Mouse (Mus musculus) kidney, embryonic 15.5 days (tissue): ENCODE measurements around the gene Ubr1. TPM values are rescaled to one million over a fixed set of nuclear protein-coding genes. Genes with fewer than 3 reads are reported as not detected.
"Not testable (repeated sequence)": the region's sequence is repeated elsewhere in the genome, so short reads cannot be mapped to it uniquely, and the experiment has no call there.

Experiments
- ATAC-seq: fragments of 200-750 bp; cut with Nextera tagmentation; replicated peaks from 2 replicates; pipeline ENCODE4 v1.8.0; 2017; ENCODE audit warnings: moderate TSS enrichment; ENCODE audit not compliant: low FRiP score
- H3K27ac ChIP-seq: fragments of 300-500 bp; sonication (generic); 2 replicates; pipeline ENCODE4 v1.5.1; 2015; ENCODE audit warnings: mild to moderate bottlenecking, inconsistent platforms
- H3K27me3 ChIP-seq: fragments of 300-500 bp; sonication (generic); 2 replicates; pipeline ENCODE4 v1.6.1; 2015; ENCODE audit warnings: inconsistent platforms
- H3K36me3 ChIP-seq: fragments of 300-500 bp; sonication (generic); 2 replicates; pipeline ENCODE4 v1.6.1; 2015; ENCODE audit warnings: inconsistent platforms
- H3K4me1 ChIP-seq: fragments of 300-500 bp; sonication (generic); 2 replicates; pipeline ENCODE4 v1.6.1; 2015; ENCODE audit warnings: inconsistent platforms
- H3K4me2 ChIP-seq: fragments of 300-500 bp; sonication (generic); 2 replicates; pipeline ENCODE4 v1.6.1; 2015; ENCODE audit warnings: moderate library complexity, mild to moderate bottlenecking, inconsistent platforms
- H3K4me3 ChIP-seq: fragments of 300-500 bp; sonication (generic); replicated peaks from 2 replicates; pipeline ENCODE4 v1.5.1; 2015; ENCODE audit warnings: mild to moderate bottlenecking, inconsistent platforms
- H3K9ac ChIP-seq: fragments of 300-500 bp; sonication (generic); 2 replicates; pipeline ENCODE4 v1.6.1; 2015; ENCODE audit warnings: mild to moderate bottlenecking, inconsistent platforms
- H3K9me3 ChIP-seq: fragments of 300-500 bp; sonication (generic); replicated peaks from 2 replicates; pipeline ENCODE4 v1.6.1; 2016; ENCODE audit warnings: inconsistent platforms
- WGBS: fragments of 180-500 bp; shearing (Covaris S2); methylation state at CpG from one replicate; pipeline ENCODE4 v1.1.7; 2015; ENCODE audit warnings: mixed read lengths; 5-methylcytosine and 5-hydroxymethylcytosine counted together
- polyA plus RNA-seq: library from polyadenylated mRNA; unstranded; fragments of >200 nt; fragmentation: Nextera tagmentation; extraction: Ambion mirVana; gene quantifications from 2 replicates; pipeline ENCODE4 v1.2.1, GENCODE M21; 2015

The Ubr1 gene
- polyA plus RNA-seq, 1 experiment from 2014 or later, result 30.4 TPM

DNA sequence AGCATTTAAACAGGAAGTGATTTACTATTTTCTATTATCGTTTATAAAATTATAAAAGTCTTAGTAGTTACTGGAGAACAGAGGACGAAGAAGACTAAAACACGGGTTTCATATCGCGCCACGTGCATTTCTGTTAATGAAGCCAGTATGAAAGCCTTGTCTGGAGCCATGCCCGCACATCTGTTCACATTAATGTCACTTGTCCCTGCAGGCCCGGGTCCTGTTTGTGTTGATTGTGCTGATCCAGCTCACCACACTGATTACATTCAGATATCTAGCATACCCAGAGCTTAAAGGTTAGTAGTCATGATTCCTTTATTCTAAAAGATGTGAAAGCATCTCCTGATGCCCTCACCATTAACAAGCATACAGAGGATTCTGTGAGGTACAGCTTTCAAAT is 28.3 kb upstream of the Ubr1 start:
- 89% methylated on average over 8 of the region's 8 CpGs for WGBS
- Histone ChIP-seq H3K9ac (no peak overlapping the region), H3K36me3 (no peaks in the 10 kb centered on the region), H3K9me3 (no peaks in the 10 kb centered on the region), H3K4me3 (no peak overlapping the region), H3K27ac (no peak overlapping the region), H3K4me2 (no peak overlapping the region), H3K27me3 (no peaks in the 10 kb centered on the region), H3K4me1 (no peaks in the 10 kb centered on the region)
- ATAC-seq, result no peak

DNA sequence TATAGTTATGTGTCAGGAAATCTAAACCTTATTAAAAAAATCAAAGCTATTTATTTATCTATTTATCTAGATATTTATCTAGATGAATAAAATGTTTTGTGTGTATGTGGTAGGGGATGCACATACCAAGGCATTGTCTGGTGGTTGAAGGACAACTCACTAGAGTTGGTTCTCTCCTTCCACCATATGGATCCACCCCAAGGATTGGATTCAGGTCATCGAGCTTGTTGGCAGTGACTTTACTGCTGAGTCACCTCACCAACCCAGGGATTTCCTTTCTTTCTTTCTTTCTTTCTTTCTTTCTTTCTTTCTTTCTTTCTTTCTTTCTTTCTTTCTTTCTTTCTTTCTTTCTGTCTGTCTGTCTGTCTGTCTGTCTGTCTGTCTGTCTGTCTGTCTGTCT is 26.1 kb upstream of the Ubr1 start:
- H3K4me1 ChIP-seq, H3K9ac ChIP-seq, H3K4me3 ChIP-seq, H3K27me3 ChIP-seq, H3K36me3 ChIP-seq, H3K4me2 ChIP-seq, H3K9me3 ChIP-seq, ATAC-seq, H3K27ac ChIP-seq: not testable (repeated sequence)
- 68% methylated on average over 1 of the region's 1 CpGs for WGBS

GRCm38 (mm10) chr2:120991196-120991595 is 20.7 kb upstream of the Ubr1 start:
- H3K4me3 ChIP-seq, result no peak overlapping the region
- H3K36me3 ChIP-seq, result no peaks in the 10 kb centered on the region
- H3K4me2 ChIP-seq, result no peak overlapping the region
- H3K27ac ChIP-seq, result no peak overlapping the region
- H3K9me3 ChIP-seq, result no peaks in the 10 kb centered on the region
- WGBS, result 74% methylated on average over 4 of the region's 4 CpGs
- no peaks in the 10 kb centered on the region for H3K27me3 ChIP-seq
- H3K9ac ChIP-seq, result no peak overlapping the region
- no peaks in the 10 kb centered on the region for H3K4me1 ChIP-seq
- ATAC-seq, result no peak

GRCm38 (mm10) chr2:120985241-120985640 is 14.7 kb upstream of the Ubr1 start:
- no peaks in the 10 kb centered on the region for H3K4me1 ChIP-seq
- no peak for ATAC-seq
- H3K4me3 ChIP-seq, result no peak overlapping the region
- no peak overlapping the region for H3K27ac ChIP-seq
- no peak overlapping the region for H3K9ac ChIP-seq
- no peaks in the 10 kb centered on the region for H3K27me3 ChIP-seq
- no peaks in the 10 kb centered on the region for H3K9me3 ChIP-seq
- WGBS, result 95% methylated on average over 1 of the region's 1 CpGs
- H3K36me3 ChIP-seq, result no peaks in the 10 kb centered on the region
- H3K4me2 ChIP-seq, result no peak overlapping the region

- H3K36me3 ChIP-seq, result no peaks in the 10 kb centered on the region
- no peak for ATAC-seq
These were observed 13.1 kb upstream of the Ubr1 start for GRCm38 (mm10) chr2:120983611-120984010.

DNA sequence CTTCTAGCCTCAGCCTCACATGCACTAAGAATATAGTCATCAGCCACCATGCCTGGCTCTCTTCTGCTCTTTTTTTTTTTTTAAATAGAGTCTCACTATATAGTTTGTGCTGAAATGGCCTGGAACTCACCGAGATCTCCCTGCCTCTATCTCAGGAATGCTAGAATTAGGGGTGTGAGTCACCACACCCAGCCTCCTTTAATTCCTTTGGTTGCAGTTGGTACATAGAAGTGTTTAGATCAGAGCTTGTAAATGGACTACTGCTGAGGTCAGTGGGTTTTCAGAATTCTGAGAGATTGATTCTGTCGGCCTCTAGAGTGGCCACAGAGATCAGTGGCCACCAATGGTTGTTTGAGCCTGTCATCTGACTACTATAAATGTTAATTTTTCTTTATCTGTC is 10.3 kb upstream of the Ubr1 start:
- Histone ChIP-seq H3K27me3 (no peaks in the 10 kb centered on the region), H3K9ac (no peak overlapping the region), H3K36me3 (no peaks in the 10 kb centered on the region), H3K4me2 (no peak overlapping the region), H3K4me1 (0 out of 2 replicates have a peak, but pooled peaks cover 5% of the 10 kb centered on the region), H3K4me3 (no peak overlapping the region), H3K27ac (no peak overlapping the region), H3K9me3 (no peaks in the 10 kb centered on the region)
- no peak for ATAC-seq
- WGBS, result 78% methylated on average over 2 of the region's 2 CpGs

More at GRCm38 (mm10) chr2:120983611-120984010, 13.1 kb upstream of the Ubr1 start:
- H3K4me1 ChIP-seq, result no peaks in the 10 kb centered on the region
- H3K27me3 ChIP-seq, result no peaks in the 10 kb centered on the region
- no peaks in the 10 kb centered on the region for H3K9me3 ChIP-seq
- H3K4me2 ChIP-seq, result no peak overlapping the region
- WGBS, result 25% methylated on average over 2 of the region's 2 CpGs
- no peak overlapping the region for H3K9ac ChIP-seq
- H3K27ac ChIP-seq, result no peak overlapping the region
- H3K4me3 ChIP-seq, result no peak overlapping the region

DNA sequence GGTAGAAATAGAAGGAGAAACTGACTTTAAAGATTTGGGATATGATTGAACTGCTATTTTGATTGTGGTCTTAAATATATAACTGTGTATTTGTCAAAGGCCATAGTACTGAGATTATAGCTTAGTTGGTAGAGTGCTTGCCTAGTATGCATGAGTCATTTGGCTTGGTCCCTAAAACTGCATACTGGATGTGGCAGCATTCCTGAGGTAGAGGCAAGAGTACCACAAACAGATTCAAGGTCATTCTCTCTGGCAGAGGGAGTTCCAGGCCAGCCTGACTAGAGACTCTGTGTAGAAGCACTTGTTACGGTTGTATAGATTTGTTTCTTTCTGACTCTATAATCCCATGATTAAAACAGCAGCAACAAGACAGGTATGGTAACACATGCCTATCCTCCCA is 9.3 kb upstream of the Ubr1 start:
- Histone ChIP-seq H3K4me1 (0 out of 2 replicates have a peak, but pooled peaks cover 5% of the 10 kb centered on the region), H3K9ac (no peak overlapping the region), H3K9me3 (no peaks in the 10 kb centered on the region), H3K27me3 (no peaks in the 10 kb centered on the region), H3K4me3 (no peak overlapping the region), H3K4me2 (no peak overlapping the region), H3K36me3 (no peaks in the 10 kb centered on the region), H3K27ac (no peak overlapping the region)
- ATAC-seq, result no peak
- WGBS, result 100% methylated on average over 1 of the region's 1 CpGs

DNA sequence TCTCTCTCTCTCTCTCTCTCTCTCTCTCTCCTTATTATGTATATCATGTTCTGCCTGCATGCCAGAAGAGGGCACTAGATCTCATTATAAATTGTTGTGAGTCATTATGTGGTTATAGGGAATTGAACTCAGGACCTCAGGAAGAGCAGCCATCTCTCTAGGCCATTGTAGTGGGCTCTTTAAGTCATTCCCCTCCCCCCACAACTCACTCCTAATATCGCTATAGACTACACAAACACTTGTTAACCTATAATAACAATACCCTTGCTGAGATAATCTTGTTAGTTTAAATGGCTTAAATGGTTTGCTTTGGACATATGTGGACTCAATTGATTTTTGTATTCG is 8.2 kb upstream of the Ubr1 start:
- no peak for ATAC-seq
- 70% methylated on average over 2 of the region's 2 CpGs for WGBS
- H3K4me3 ChIP-seq, result no peak overlapping the region

DNA sequence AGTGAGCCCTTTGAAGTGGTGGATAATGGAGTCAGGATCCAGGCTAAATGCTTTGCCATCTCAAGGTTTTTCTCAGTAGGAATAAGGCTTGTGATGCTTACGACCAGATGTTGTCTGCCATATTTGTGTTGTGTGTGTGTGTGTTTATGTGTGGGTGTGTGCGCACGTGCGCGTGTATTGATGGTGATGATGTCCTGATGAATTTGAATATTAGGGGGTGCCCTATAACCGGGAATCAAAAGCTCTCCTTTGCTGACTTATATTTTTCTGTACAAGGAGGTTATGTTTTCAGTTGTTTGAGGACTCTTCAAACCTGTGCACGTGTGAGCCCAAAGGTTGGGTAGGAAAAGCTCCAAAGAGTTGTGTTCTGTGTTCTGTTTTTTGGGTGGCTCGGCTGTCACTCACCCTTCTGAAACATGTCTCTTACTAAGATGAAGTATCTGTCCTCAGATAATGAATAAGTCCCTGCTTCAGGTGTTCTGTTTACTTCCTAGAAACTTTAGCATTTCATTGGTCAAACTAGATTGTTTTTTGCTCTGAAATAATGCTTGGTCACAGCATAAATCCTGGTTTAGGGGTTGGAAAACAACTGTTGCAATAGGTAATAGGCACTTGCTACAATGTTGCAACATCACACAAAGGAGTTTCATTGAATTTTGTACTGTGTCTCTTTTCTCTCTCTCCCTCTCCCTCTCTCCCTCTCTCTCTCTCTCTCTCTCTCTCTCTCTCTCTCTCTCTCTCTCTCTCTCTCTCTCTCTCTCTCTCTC is 7.6 kb upstream of the Ubr1 start:
- Histone ChIP-seq H3K27me3 (no peaks in the 10 kb centered on the region), H3K9ac (peak overlapping the region; percentile 61; the same call in 1 of the 2 replicates), H3K9me3 (no peaks in the 10 kb centered on the region), H3K4me3 (peak overlapping the region; percentile 70), H3K4me1 (peaks cover 5% of the 10 kb centered on the region; the same call in 1 of the 2 replicates), H3K4me2 (peak overlapping the region; percentile 81), H3K36me3 (no peaks in the 10 kb centered on the region), H3K27ac (peak overlapping the region; percentile 64; the same call in 1 of the 2 replicates)
- WGBS, result 74% methylated on average over 8 of the region's 8 CpGs
- peak; percentile 12; the same call in 1 of the 2 replicates for ATAC-seq

More for the DNA sequence above, 8.2 kb upstream of the Ubr1 start:
- Histone ChIP-seq H3K27me3 (no peaks in the 10 kb centered on the region), H3K9me3 (no peaks in the 10 kb centered on the region), H3K4me1 (0 out of 2 replicates have a peak, but pooled peaks cover 5% of the 10 kb centered on the region), H3K36me3 (no peaks in the 10 kb centered on the region), H3K27ac (no peak overlapping the region), H3K4me2 (no peak overlapping the region), H3K9ac (no peak overlapping the region)

DNA sequence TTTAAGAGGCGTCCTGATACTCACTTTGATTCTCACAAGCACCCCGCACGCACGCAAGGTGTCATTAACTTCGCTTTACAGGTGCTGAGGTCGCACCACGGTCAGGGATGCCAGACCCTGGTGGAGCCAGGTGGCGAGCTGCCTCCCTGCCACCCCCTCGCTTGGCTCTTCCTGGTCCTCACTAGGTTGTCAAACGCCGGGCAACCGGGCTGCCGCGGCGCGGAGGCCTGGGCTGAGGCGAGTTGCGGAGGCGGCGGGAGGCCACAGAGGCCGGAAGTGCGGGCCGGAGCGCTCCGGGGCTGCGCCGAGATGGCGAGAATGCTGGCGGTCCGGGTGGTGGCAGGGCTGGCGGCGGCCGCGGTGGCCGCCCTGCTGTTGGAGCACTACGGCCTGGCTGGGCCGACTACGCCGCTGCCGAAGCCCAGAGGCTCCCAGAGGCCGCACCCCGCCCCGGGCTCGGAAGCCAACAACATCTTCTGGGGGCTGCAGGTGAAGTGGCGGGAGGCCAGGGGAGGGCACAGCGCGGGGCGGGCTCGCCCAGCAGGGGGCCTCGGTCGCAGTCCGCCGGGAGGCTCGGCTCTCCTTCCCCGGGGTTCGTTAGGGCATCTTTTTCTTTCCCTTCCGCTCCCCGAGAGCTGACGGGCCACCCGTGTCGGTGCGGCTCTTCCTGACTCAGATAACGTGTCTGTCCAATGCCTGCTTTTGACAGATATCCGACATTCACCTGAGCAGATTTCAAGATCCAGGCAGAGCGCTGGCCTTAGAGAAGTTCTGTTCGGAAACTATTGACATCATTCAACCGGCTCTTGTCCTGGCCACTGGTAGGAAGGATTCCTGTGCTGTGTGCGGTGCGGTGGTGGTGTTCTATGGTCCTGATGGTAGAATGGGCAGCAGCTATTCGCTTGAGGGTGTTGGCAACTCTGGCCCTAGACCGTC is 6.7 kb upstream of the Ubr1 start, which contains the start of gene Tmem62:
Gene Tmem62 (plus strand): TSS at position 28 of the 936 bp plus-strand sequence.
- Histone ChIP-seq H3K36me3 (no peaks in the 10 kb centered on the region), H3K4me1 (peaks cover 8% of the 10 kb centered on the region; the same call in 1 of the 2 replicates), H3K9ac (peak within 1 kb of the TSS; percentile 61), H3K27me3 (no peaks in the 10 kb centered on the region), H3K4me3 (peak within 1 kb of the TSS; percentile 70), H3K9me3 (no peaks in the 10 kb centered on the region), H3K27ac (peak within 1 kb of the TSS; percentile 64), H3K4me2 (peak within 1 kb of the TSS; percentile 81)
- ATAC-seq, result peak; percentile 86
- 2% methylated on average over 56 of the region's 71 CpGs for WGBS

DNA sequence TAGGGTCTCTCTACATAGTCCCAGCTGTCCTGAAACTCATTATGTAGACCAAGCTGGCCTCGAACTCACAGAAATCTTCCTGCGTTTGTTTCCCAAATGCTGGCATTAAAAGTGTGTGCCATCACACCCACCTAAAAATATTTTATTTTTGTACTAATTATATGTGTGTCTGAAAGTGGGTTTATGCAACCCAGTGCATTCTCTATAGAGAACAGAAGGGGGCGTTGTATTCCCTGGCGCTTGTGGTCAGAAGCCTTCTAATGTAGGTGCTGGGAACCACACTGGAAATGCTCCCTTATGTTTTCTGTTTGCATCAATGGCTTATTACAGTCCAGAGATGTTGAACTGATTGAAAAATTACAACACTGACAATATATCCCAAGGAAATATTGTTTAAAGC is 5.8 kb upstream of the Ubr1 start:
- peaks cover 8% of the 10 kb centered on the region; the same call in 1 of the 2 replicates for H3K4me1 ChIP-seq
- 51% methylated on average over 4 of the region's 4 CpGs for WGBS

DNA sequence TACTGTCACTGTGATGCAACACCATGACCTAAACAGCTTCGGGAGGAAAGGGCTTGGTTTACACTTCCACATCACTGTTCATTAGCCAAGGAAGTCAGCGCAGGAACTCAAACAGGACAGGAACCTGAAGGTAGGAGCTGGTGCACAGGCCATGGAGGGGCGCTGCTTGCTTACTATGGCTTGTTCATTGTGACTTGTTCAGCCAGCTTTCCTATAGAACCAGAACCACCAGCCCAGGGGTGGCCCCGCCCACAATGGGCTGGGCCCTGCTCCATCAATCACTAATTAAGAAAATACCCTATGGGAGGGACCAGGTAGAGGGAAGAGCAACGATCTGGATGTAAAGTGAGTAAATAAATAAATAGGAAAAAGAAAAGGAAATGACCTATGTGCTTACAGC is 2.4 kb upstream of the Ubr1 start:
- Histone ChIP-seq H3K4me1 (peaks cover 23% of the 10 kb centered on the region), H3K9me3 (no peaks in the 10 kb centered on the region), H3K4me3 (no peak overlapping the region), H3K9ac (no peak overlapping the region), H3K4me2 (peak overlapping the region; percentile 30), H3K27me3 (no peaks in the 10 kb centered on the region), H3K36me3 (no peaks in the 10 kb centered on the region), H3K27ac (no peak overlapping the region)
- ATAC-seq, result no peak
- WGBS, result 17% methylated on average over 5 of the region's 5 CpGs

More for the DNA sequence above, 5.8 kb upstream of the Ubr1 start:
- no peak overlapping the region for H3K4me3 ChIP-seq
- no peak overlapping the region for H3K9ac ChIP-seq
- H3K4me2 ChIP-seq, result no peak overlapping the region; the same call in 1 of the 2 replicates
- no peaks in the 10 kb centered on the region for H3K36me3 ChIP-seq
- no peaks in the 10 kb centered on the region for H3K27me3 ChIP-seq
- ATAC-seq, result no peak
- H3K27ac ChIP-seq, result no peak overlapping the region
- H3K9me3 ChIP-seq, result no peaks in the 10 kb centered on the region
